Mouse (Mus musculus) heart, postnatal 10 days (tissue): Measurements from ENCODE around the gene BC052040. TPM values are rescaled to one million over a fixed set of nuclear protein-coding genes. Genes with fewer than 3 reads are reported as not detected.

Source experiments
- DNase-seq, 2 experiments: peaks; one replicate each; pipeline ENCODE4 v3.0.0; 2021
- intact Hi-C: fragments of 180-260 bp; cut with DNase I; formaldehyde crosslinking; loops from one replicate; pipeline ENCODE4 v1.15.1; 2025
- total RNA-seq, 2 experiments: library from RNA; stranded (reverse); gene quantifications; 2 replicates each; pipeline ENCODE4 v1.2.3; 2021

Gene BC052040
- total RNA-seq, 2 experiments from 2014 or later: 3.2 to 3.6 TPM

DNA sequence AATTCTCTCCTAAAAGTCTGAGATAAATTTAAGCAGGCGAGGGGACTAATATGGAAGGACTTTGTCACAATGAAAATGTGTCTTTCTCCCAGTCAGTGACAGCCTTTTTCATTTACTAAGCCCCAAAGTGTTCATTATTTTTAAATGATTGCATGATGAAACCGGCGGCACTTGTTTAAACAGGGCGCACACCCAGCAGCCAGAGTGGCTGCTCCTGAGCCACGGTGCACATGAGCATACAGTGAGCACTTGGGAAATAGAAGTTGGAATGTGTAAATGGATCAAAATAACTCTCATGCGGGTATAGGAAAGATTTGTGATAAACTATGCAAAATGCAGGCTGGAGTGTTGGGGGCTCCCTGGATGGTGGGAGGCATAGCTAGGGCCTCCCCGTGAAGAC lies 169.7 kb downstream of the BC052040 start:
- DNase-seq: no peak
- intact Hi-C loops: no loop called here

DNA sequence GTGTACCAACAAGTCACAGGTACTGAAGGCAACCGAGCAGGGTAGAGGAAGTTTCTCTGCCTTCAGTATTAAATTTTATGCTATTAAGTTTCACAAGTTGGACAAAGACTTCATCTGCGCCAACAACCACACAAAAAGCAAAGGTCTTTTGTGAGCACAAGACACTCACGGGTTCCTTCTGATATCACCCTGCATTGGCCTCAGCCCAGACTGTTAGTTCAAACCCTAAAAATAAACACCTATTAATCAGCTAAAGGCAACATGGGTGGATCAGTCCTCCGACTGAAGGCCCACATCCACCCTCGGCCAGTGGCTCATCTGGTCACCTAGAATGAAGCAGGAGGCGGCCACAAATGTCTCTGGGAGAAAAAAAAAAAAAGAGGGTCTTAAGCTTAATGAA lies 176.2 kb downstream of the BC052040 start:
- intact Hi-C loops: no loop called here
- peak; percentile 68 for DNase-seq

DNA sequence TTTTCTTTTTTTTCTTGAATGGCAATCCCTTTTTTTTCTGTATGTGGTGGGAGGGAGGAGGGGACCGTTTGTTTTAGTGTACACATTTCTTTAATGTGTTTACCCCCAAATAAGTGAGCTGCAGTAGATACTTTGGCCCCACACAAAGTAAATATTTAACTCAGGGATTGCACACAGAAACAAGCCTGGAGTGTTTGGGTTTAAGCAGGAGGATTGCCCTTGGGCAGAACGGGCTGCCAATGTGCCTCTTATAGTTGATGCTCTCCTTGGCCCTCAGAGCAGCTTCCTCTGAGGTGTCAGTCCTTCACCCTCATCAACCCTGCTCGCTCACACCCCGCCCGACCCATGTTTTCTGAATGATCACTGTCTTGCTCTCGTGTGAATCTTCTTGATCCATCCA lies 177.0 kb downstream of the BC052040 start:
- DNase-seq: no peak
- intact Hi-C loops: no loop called here

DNA sequence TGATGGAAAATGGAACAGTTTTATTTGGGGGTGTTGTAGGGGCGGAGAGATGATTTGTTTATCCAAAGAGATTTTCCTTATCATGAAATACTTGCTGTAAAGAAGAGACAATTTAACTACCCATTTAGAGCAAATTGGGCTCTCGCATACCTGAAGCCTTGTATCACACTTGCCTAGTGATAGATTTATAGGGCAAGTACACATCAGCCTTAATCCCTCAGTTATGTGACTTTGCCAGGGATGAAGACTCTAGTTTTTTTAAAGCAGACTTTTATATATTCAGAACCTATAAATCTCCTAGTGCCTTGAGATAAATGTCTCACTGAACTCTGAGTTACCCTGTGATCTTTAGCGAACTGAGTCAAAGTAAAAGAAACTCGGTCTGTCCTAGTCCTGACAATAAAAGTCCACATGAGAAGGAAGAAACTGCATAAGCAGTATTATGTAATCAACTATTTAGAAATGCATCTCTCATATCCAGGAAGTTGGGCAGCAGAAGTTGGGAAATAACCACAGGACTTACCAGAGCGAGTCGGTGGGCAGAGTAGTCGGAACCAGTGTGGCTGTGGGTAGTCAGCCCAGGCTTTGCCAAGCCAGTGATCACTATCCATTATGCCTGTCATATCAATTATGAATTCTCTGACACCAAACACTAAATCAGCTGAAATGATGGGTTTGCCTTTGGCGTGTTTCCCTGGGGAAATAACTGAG lies 183.2 kb downstream of the BC052040 start:
- intact Hi-C loops: no loop called here
- DNase-seq: no peak

DNA sequence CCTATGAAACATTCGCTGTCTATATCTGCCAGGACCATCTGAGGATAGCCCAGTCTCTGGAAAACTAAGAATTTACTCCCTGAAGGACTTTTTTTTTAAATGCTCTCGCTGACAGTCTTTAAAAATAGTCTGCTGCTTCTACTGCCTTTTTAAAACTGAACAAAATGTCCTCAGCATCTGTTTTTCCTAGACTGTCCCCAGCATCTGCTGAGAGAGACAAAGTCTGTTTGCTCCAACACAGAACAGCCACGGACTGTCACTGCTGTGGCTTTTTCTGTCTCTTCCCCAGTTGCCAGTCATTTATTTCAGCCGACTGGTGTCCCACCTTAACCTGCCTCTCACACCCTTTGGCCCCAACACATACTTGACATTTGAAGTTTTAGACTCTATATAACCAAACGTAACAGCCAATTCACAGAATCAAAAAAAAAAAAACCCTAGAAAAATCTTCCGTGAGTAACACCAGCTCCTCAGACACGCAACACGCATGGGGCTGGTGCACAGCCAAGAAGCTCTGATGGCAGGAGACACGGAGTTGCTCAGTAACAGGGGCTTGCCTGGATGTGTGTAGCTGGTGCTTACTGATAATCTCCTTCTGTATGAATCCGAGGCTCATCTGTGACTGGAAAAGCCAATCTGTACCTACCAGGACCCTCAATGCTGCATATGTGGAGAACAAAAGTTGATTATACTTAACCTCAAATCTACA lies 188.2 kb downstream of the BC052040 start:
- DNase-seq: no peak
- intact Hi-C loops: no loop called here

DNA sequence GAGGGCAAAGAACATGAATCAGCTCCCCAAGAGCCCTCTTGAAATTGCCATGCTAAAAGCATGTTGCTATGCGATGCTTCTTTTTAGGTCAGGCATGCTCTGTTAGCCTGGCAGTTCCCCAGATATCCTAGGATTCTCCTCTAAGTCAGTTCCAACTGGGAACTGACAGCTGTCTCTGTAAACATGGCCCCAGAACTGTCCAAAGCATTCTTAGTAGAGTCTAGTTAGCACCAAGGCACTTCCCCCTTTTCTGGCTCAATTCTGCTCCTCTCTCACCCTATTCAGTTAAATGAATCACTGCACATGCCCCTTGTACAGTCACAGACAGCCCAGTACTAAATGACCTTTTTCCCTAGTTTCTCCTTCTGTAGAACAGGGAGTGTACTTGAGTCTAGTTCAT lies 191.2 kb downstream of the BC052040 start:
- DNase-seq: no peak
- intact Hi-C loops: no loop called here

DNA sequence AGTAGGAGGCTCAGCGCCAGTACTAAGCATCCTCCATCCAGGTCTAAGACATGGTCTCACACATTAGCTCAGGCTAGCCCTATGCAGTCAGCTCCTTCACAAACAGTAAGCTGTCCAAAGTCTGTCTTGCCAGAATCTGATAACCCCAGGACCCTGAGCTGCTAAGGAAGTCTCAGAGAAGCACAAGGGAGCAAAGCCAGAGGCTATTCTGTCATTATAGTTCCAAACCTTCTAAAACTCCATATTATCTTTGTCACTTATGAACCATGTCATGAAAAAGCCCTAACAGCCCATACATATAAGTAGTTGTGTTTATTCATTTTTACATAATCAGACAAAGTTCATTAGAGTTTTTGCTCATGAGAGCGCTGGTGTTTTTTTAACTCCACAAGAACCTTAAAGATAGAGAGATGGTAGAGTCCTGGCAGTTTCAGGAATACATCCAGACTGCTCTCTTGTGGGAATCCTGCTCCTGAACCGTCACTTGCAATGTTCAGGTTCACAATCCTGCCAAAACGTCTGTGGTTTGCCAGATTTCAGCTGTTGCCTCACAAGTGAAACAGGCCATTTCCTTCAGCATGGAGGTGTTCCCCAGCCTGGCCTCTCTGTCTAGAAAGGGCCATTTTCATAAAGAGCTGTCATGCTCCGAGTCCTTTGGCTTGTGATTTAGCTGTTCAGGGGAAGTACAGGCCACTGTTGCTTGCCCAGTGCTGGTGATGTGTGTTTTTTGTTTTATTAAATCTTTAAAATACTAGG lies 192.8 kb downstream of the BC052040 start:
- intact Hi-C loops: no loop called here
- no peak for DNase-seq

DNA sequence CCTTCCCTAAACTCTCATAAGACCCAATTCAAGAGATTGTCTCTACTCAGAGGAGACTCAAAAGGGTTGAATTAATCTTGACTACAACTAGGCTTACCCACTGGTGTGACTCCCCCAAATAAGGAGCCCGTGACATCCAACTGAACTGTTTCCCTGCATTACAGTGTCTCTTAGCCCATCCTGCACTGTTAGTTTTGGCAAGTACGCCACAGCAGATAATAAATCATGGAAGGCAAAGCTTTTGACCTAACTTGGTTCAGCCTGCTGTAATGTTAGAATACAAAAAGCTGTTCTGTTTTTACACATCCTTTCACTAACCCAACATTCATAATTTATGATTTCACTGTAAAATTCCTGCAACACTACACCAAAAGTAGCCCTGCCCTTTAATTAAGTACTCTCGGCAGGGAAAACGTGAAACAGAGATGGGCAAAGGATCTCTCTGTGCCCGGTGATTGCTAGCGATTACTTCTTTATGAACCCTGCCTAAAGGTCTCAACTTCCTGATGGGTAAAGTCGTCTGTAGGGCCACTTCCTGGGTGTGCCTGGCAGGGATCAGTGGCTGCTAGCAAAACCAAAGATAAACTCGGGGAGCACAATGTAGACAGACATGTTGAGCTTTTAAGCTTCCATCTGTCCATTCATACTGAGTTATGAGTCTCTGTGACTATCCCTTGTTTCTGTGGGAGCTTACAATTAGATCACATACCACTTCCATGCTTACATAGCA lies 194.1 kb downstream of the BC052040 start:
- intact Hi-C loops: no loop called here

DNA sequence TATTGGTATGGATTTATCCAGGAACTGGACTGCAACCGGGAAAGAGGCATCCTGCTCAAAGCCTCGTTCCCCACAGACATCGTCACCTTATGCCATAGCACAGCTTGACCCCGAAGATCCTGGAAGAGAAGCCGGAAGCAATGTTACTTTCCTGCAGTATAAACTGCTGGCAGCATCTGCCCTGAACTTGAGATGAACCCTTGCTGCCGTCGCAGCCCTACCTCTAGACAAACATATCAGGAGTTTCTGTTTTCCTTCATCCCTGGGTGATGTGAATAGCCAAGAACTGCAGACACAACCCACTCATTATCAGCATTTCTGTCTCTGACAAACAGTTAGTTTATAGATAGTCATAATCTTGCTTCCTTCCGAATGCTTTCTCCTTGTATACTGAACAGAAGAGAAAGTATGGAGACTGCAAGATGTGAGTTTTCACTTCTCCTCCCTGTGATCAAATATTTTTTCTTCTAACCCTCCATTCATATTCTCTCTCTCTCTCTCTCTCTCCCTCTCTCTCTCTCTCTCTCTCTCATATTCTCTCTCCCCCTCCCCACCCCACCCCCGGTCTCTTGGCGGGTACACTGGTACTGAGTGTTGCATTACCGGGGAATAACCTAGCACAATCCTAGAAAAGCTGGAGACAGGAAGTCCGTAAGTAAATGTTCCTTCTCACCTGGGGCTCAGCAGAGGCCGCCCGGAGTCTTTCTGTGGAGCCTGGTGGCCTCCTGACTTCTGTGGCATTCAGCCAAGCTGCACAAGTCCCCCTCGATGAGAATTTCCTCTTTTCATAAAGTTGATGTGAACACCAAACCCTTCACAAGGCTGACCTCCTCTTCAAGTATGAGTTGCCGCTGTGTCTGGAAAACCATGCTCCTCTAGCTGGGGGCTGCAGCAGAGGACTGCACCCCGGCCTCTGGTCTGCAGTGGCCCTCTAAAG lies 195.7 kb downstream of the BC052040 start:
- DNase-seq: peak in 1 of 2 experiments; percentile 37

More for the DNA sequence above, 194.1 kb downstream of the BC052040 start:
- DNase-seq: no peak

DNA sequence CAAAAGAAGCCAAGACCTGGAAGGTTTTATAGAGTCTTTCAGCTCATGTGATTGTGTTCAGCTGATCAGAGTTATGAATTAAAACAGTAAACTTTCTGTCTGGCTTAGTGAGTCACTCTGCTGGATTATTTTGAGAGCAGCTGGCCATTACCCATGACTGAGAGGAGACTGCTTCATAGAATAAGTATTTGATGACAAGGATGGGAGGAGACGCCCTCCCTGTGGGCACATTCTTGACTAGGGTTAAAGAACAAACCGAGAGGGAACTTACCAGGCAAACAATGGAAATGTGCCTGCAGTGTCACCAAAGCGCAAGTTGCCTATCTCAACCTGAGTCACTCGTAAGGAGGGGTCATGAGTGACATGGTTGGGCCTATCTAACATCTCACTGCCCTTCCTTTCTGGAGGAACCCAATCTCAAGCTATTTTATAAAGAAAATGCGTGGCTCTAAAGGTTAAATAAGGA lies 199.1 kb downstream of the BC052040 start:
- intact Hi-C loops: no loop called here
- DNase-seq: peak; percentile 58 to 60

More for the DNA sequence above, 195.7 kb downstream of the BC052040 start:
- intact Hi-C loops: no loop called here

DNA sequence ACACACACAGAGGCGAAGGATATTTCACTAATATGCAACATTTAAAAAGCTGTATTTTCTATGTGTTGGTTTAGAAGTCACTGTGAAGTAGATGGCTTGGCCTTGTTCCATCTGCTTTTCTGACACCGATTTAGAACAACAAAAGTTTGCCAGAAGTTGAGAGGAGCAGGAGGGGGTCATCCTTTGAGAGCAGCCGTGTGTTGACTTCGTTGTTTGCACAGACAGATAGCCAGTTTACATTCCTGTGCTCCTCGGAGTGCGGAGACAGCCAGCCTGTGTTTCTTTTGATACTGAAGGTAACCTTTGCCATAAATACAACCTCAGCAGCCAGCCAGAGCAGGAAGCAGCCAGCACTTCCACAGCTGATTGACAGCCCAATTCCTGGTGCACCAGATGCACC lies 204.2 kb downstream of the BC052040 start:
- DNase-seq: no peak
- intact Hi-C loops: no loop called here

DNA sequence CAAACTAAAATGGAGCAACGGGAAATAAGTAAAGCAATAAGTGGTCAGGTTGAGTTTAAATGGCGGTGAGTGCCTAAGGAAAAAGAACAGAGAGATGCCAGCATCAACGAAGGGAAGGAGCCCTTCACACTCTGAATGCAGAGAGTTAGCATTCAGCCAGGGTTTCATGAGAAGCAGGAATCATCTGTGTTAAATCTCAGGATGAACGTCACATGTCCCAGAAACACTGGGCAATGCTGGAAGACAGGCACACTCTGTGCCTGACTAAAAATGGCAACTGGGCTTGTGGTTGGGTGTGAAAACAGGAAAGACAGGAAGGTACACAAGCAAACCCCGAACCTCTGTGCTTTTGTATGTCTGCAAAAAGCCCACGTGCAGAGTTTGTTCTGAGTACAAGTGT lies 217.3 kb downstream of the BC052040 start:
- intact Hi-C loops: no loop called here

DNA sequence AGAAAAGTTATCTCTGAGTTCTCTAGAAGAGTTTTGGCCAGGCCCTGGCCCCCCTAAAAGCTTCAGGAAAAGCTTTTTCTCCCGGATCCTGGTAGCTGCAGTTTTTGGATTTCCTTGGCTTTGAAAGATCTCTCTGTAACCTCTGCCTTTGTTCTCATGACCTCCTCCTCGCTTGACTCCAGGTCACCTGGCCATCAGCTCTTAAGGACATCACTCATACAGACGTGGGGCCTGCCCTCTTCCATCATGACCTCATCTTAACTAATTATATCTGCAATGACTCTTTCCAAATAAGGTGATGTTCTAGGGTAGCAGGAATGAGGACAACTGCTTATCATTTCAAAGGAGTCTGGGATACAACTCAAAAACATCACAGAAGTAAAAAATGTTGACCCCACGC lies 226.9 kb downstream of the BC052040 start:
- DNase-seq: peak in 1 of 2 experiments; percentile 5
- intact Hi-C loops: no loop called here

More for the DNA sequence above, 217.3 kb downstream of the BC052040 start:
- DNase-seq: no peak

DNA sequence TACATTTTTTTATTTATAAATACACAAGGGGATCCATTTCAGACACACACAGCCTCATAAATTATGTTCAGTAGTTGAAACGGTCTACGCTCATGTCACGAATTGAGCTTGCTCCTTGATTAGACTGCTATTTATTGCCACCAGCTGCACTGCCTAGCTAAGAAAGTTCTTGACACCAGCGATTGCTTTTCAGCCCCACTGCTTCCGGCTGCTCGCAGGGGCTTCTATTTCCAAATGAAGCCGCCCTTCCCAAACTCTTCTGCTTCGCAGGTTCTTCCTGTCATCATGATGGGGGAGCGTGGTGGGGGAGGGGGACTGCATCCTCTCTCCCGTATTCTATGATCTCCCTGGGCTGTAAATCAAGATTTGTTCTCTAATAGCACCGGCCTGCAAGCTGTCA lies 231.8 kb downstream of the BC052040 start:
- intact Hi-C loops: no loop called here
- DNase-seq: no peak

DNA sequence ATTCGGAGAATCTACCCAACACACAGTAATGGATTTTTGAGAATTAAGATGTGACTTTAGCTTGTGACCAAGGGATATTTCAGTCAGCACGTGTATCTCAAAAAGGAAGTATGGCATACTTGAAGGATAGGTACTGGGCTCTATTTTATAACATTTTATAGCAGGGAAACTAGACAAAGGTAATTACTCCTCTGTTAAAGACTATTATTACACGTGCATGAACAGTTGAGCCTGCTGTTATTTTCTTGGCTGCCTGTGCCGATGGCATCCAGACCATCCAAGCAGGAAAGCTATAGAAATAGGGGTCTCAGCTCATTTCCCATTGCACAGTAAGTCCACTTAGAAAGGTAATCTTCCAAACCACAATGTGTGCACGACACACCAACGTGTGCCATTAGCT lies 232.2 kb downstream of the BC052040 start:
- DNase-seq: no peak
- intact Hi-C loops: no loop called here

DNA sequence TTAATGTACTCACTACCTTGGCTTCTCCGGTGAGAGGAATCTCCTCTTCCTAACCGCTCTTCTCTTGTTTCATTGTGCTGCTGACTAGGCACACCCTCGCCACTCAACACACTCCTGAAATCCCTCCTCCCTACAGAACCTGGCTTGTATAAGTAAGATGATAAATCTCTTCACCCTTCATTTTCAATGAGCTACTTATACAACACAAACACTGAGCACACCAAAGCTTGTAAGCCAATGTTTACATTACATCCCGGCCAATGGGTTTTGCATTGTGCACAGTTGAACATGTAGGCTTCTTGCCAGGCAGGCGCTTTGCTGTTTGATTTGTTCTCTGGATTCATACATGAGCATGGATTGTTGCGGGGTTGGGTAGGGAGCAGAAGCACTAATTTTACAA lies 236.4 kb downstream of the BC052040 start:
- DNase-seq: no peak
- intact Hi-C loops: no loop called here

DNA sequence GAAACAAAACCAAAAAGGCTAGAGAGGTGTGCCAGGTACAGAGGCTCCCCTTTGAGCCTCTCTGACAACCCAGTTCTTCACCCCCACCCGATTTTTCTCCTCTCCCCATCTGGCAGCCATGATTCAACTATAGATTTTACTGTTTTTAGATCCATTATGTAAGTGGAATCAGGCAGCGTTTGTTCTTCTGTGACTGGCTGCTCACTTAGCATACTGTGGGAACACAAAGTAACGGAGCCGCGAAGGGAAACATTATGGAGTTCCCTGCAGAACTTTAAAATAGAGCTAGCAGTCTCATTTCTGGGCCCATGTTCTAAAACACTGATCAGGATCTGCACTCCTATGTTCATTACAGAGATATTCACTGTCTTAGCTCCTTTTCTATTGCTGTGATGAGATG lies 240.8 kb downstream of the BC052040 start:
- intact Hi-C loops: no loop called here
- no peak for DNase-seq
